Mouse (Mus musculus): ENCODE measurements around the gene A830018L16Rik.

- TF ChIP-seq EP300 (IDR thresholded peaks at IDR 0.05; ENCODE audit: insufficient read depth, low read depth, low read length) = no peak
- no peak for TF ChIP-seq POLR2A (IDR thresholded peaks at IDR 0.05; ENCODE audit: insufficient read depth, low read length)
Observed at GRCm38 (mm10) chr1:11881706-11882105, 467.8 kb downstream of the A830018L16Rik start.

Data from ES-Bruce4 (cell line).